32 mouse cellular contexts compared by ENCODE assay signal in the genomic region with DNA sequence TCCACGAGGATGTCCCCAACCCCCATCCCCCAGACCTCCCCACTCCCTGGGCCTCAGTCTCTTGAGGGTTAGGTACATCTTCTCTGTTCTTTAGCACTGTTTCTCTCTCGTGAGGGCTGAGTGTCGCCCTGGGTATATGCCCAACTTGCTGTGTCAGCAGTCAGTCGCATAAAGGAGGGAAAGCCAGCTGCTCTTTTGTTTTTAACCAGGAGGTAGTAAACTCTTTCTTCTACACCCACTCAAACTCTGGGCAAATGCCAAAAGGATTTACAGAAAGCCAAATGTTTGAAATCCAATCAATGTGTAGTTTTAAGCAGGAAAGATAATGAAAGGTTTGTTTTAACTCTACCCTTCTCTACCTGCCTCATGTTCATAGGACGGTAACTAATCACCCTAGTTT. TPM values are rescaled to one million over a fixed set of nuclear protein-coding genes. Genes with fewer than 3 reads are reported as not detected.
DNase-seq lines count a peak whose midpoint lies in the region; ATAC-seq and TF ChIP-seq lines count a peak whose summit lies in the region.
"Had no signal": no experiment of that assay in that cellular context is flagged by ENCODE, and none has a peak within 500 bp of the region (broad histone marks: within the 10 kb centered on the region; RNA-seq: fewer than 3 reads in every experiment).

No protein-coding gene starts in this region.

- no peak overlapping the region for H3ac ChIP-seq in myocyte (ENCODE audit: control insufficient read depth, insufficient read length)

- peak; percentile 56 for DNase-seq in embryonic facial prominence, embryonic 14.5 days (ENCODE audit: low spot score)
- DNase-seq in embryonic facial prominence, embryonic 10.5 days (ENCODE audit: low spot score), result no peak
- DNase-seq in hindbrain, postnatal 0 days (ENCODE audit: low spot score), result peak; percentile 3
- peak; percentile 48 for DNase-seq in Muller cell, postnatal 12 days (ENCODE audit: inconsistent ontology term)
- no peak for DNase-seq in frontal cortex, adult 2 months (ENCODE audit: extremely low spot score in 1 of 2, low spot score in 1 of 2)
- no peak for DNase-seq in frontal cortex, postnatal 25 days (ENCODE audit: low spot score in 2 of 2)
- DNase-seq: adrenal gland, postnatal 10 days; adrenal gland, postnatal 36 days; cerebellum, adult 11-12 months; cerebellum, adult 8-10 months; cerebellum, postnatal 10 days; cerebellum, postnatal 36 days; embryo, embryonic 11 days; forebrain, postnatal 0 days; gastrocnemius, postnatal 10 days; gastrocnemius, postnatal 36 days; heart, postnatal 10 days; heart, postnatal 36 days; kidney, adult 2 months had no signal

- H3K79me2 ChIP-seq in myocyte (ENCODE audit: control insufficient read depth, insufficient read depth), result peaks cover 27% of the 10 kb centered on the region

- peaks cover 22% of the 10 kb centered on the region for H3K36me3 ChIP-seq in embryonic facial prominence, embryonic 14.5 days (ENCODE audit: control insufficient read depth, insufficient read depth, low read length)
- peaks cover 5% of the 10 kb centered on the region for H3K36me3 ChIP-seq in embryonic facial prominence, embryonic 10.5 days (replicated peaks)
- H3K36me3 ChIP-seq in hindbrain, postnatal 0 days (ENCODE audit: insufficient read depth, low read length), result 0 out of 2 replicates have a peak, but pooled peaks cover 1% of the 10 kb centered on the region
- H3K36me3 ChIP-seq in hindbrain, embryonic 12.5 days, result peaks cover 2% of the 10 kb centered on the region; the same call in 1 of the 2 replicates
- peaks cover 5% of the 10 kb centered on the region for H3K36me3 ChIP-seq in myocyte (ENCODE audit: control insufficient read depth, insufficient read depth)

- H3K9me3 ChIP-seq in embryonic facial prominence, embryonic 14.5 days (ENCODE audit: control insufficient read depth, low read length), result no peaks in the 10 kb centered on the region
- H3K9me3 ChIP-seq in embryonic facial prominence, embryonic 10.5 days, result no peaks in the 10 kb centered on the region
- H3K9me3 ChIP-seq in hindbrain, postnatal 0 days (ENCODE audit: low read length), result no peaks in the 10 kb centered on the region
- H3K9me3 ChIP-seq in hindbrain, embryonic 12.5 days (replicated peaks), result no peaks in the 10 kb centered on the region
- H3K9me3 ChIP-seq: embryonic facial prominence, embryonic 15.5 days; forebrain, embryonic 13.5 days; heart, embryonic 12.5 days; heart, embryonic 15.5 days; hindbrain, embryonic 10.5 days had no signal

- H3K27me3 ChIP-seq in embryonic facial prominence, embryonic 14.5 days (replicated peaks; ENCODE audit: control insufficient read depth, insufficient read depth, low read length), result no peaks in the 10 kb centered on the region
- no peaks in the 10 kb centered on the region for H3K27me3 ChIP-seq in embryonic facial prominence, embryonic 10.5 days (replicated peaks; ENCODE audit: low read depth, poor library complexity, severe bottlenecking)
- H3K27me3 ChIP-seq in hindbrain, postnatal 0 days (ENCODE audit: insufficient read depth, low read length), result no peaks in the 10 kb centered on the region
- no peaks in the 10 kb centered on the region for H3K27me3 ChIP-seq in hindbrain, embryonic 12.5 days
- H3K27me3 ChIP-seq in myocyte (ENCODE audit: control insufficient read depth, insufficient read depth, insufficient read length), result no peaks in the 10 kb centered on the region
- H3K27me3 ChIP-seq: embryonic facial prominence, embryonic 15.5 days; forebrain, embryonic 13.5 days; heart, embryonic 12.5 days; heart, embryonic 15.5 days had no signal

- no peak overlapping the region for H3K4me3 ChIP-seq in embryonic facial prominence, embryonic 14.5 days (ENCODE audit: low read depth, low read length)
- no peak overlapping the region for H3K4me3 ChIP-seq in embryonic facial prominence, embryonic 10.5 days
- no peak overlapping the region for H3K4me3 ChIP-seq in hindbrain, postnatal 0 days (ENCODE audit: low read length)
- no peak overlapping the region for H3K4me3 ChIP-seq in hindbrain, embryonic 12.5 days
- H3K4me3 ChIP-seq in myocyte, result no peak overlapping the region
- H3K4me3 ChIP-seq: embryonic facial prominence, embryonic 15.5 days; forebrain, embryonic 13.5 days; heart, embryonic 12.5 days; heart, embryonic 15.5 days; hindbrain, embryonic 10.5 days had no signal

- no peak overlapping the region for H3K9ac ChIP-seq in embryonic facial prominence, embryonic 14.5 days (ENCODE audit: low read depth, low read length)
- no peak overlapping the region for H3K9ac ChIP-seq in hindbrain, postnatal 0 days (replicated peaks; ENCODE audit: low read length)
- no peak overlapping the region for H3K9ac ChIP-seq in hindbrain, embryonic 12.5 days
- H3K9ac ChIP-seq: embryonic facial prominence, embryonic 15.5 days; forebrain, embryonic 13.5 days; forebrain, postnatal 0 days; heart, embryonic 12.5 days; heart, embryonic 15.5 days; hindbrain, embryonic 14.5 days had no signal

- no peak for ATAC-seq in embryonic facial prominence, embryonic 14.5 days (ENCODE audit: low read depth)
- no peak for ATAC-seq in hindbrain, postnatal 0 days
- ATAC-seq in hindbrain, embryonic 12.5 days (ENCODE audit: low FRiP score), result no peak
- ATAC-seq: activated CD4-positive, CD25-positive, alpha-beta regulatory T cell, adult 4 months; forebrain, embryonic 13.5 days; forebrain, postnatal 0 days; intestine, postnatal 0 days had no signal

- WGBS in embryonic facial prominence, embryonic 14.5 days, result 46% methylated on average over 5 of the region's 5 CpGs
- WGBS in embryonic facial prominence, embryonic 10.5 days, result 64% methylated on average over 5 of the region's 5 CpGs
- WGBS in hindbrain, postnatal 0 days, result 39% methylated on average over 5 of the region's 5 CpGs
- 58% methylated on average over 5 of the region's 5 CpGs for WGBS in hindbrain, embryonic 12.5 days

- TF ChIP-seq CTCF in hindbrain, postnatal 0 days (IDR thresholded peaks at IDR 0.05; ENCODE audit: low read depth), result no peak

- TF ChIP-seq POLR2A in myocyte (IDR thresholded peaks at IDR 0.05; ENCODE audit: insufficient read length, low read depth), result no peak

- H3K27ac ChIP-seq in embryonic facial prominence, embryonic 14.5 days (replicated peaks; ENCODE audit: low read depth, low read length), result no peak overlapping the region; the same call in 1 of the 2 replicates
- H3K27ac ChIP-seq in embryonic facial prominence, embryonic 10.5 days (replicated peaks), result no peak overlapping the region
- no peak overlapping the region for H3K27ac ChIP-seq in hindbrain, postnatal 0 days
- no peak overlapping the region for H3K27ac ChIP-seq in hindbrain, embryonic 12.5 days
- H3K27ac ChIP-seq: embryonic facial prominence, embryonic 15.5 days; forebrain, embryonic 13.5 days; heart, embryonic 15.5 days; hindbrain, embryonic 10.5 days; hindbrain, embryonic 14.5 days had no signal

- H3K4me2 ChIP-seq in embryonic facial prominence, embryonic 14.5 days (ENCODE audit: low read depth, low read length), result no peak overlapping the region
- no peak overlapping the region for H3K4me2 ChIP-seq in hindbrain, postnatal 0 days (ENCODE audit: low read depth, low read length)
- no peak overlapping the region for H3K4me2 ChIP-seq in hindbrain, embryonic 12.5 days (replicated peaks)
- H3K4me2 ChIP-seq in myocyte (ENCODE audit: low read depth), result peak overlapping the region; percentile 15
- H3K4me2 ChIP-seq: embryonic facial prominence, embryonic 15.5 days; forebrain, embryonic 13.5 days; heart, embryonic 12.5 days; heart, embryonic 15.5 days; hindbrain, embryonic 14.5 days had no signal

- no peaks in the 10 kb centered on the region for H3K4me1 ChIP-seq in embryonic facial prominence, embryonic 14.5 days (ENCODE audit: control insufficient read depth, insufficient read depth, low read length)
- no peaks in the 10 kb centered on the region for H3K4me1 ChIP-seq in embryonic facial prominence, embryonic 10.5 days
- H3K4me1 ChIP-seq in hindbrain, postnatal 0 days (ENCODE audit: insufficient read depth, low read length), result no peaks in the 10 kb centered on the region
- no peaks in the 10 kb centered on the region for H3K4me1 ChIP-seq in hindbrain, embryonic 12.5 days
- H3K4me1 ChIP-seq: embryonic facial prominence, embryonic 15.5 days; heart, embryonic 12.5 days; heart, embryonic 15.5 days; hindbrain, embryonic 10.5 days had no signal

TF ChIP-seq in myocyte, 11 proteins besides CTCF, POLR2A, EP300 and RAD21 (continues in another document):
- no peak for TF ChIP-seq SRF (IDR thresholded peaks at IDR 0.05; ENCODE audit: control insufficient read depth, insufficient read length, low read depth)
- no peak for TF ChIP-seq TCF3 (IDR thresholded peaks at IDR 0.05; ENCODE audit: insufficient read length, low read depth)

RNA-seq across cellular contexts. Expression of a gene that starts 24.7 kb away (rescaled TPM):
- polyA plus RNA-seq in embryonic facial prominence, embryonic 14.5 days (2014; fragmentation: Nextera tagmentation; extraction: Ambion mirVana), result 57.3 and 60.4 TPM in 2 replicates
- 42.8 and 46.7 TPM in 2 replicates for polyA plus RNA-seq in embryonic facial prominence, embryonic 10.5 days (2016; fragmentation: Nextera tagmentation; extraction: Ambion mirVana)
- 56.4 and 63.7 TPM in 2 replicates for total RNA-seq in hindbrain, postnatal 0 days (2014; rRNA removed)
- 51.2 and 52.0 TPM in 2 replicates for polyA plus RNA-seq in hindbrain, postnatal 0 days (2015; fragmentation: Nextera tagmentation; extraction: Ambion mirVana)
- 76.1 and 80.5 TPM in 2 replicates for polyA plus RNA-seq in hindbrain, embryonic 12.5 days (2016; fragmentation: Nextera tagmentation; extraction: Ambion mirVana)
- polyA plus RNA-seq in myocyte (2012; fragmentation: generic; extraction: Trizol), result 61.8 TPM
- 67.0 and 69.7 TPM in 2 replicates for polyA plus RNA-seq in frontal cortex, adult 2 months (2012; rRNA removed)

RNA-seq across cellular contexts. Expression of a gene that starts 28.9 kb away (rescaled TPM):
- polyA plus RNA-seq in embryonic facial prominence, embryonic 14.5 days (2014; fragmentation: Nextera tagmentation; extraction: Ambion mirVana), result 10.5 and 13.1 TPM in 2 replicates
- polyA plus RNA-seq in embryonic facial prominence, embryonic 10.5 days (2016; fragmentation: Nextera tagmentation; extraction: Ambion mirVana), result 0.36 and 0.71 TPM in 2 replicates
- total RNA-seq in hindbrain, postnatal 0 days (2014; rRNA removed), result 0.21 and 1.7 TPM in 2 replicates
- polyA plus RNA-seq in hindbrain, postnatal 0 days (2015; fragmentation: Nextera tagmentation; extraction: Ambion mirVana), result 0.16 TPM in 1 of 2 replicates, not detected in the other
- polyA plus RNA-seq in hindbrain, embryonic 12.5 days (2016; fragmentation: Nextera tagmentation; extraction: Ambion mirVana), result 0.90 and 3.5 TPM in 2 replicates
- 9.3 TPM for polyA plus RNA-seq in myocyte (2012; fragmentation: generic; extraction: Trizol)
- polyA plus RNA-seq in frontal cortex, adult 2 months (2012; rRNA removed), result 0.16 and 0.21 TPM in 2 replicates
- total RNA-seq: forebrain, postnatal 0 days; granulocyte monocyte progenitor cell, adult 5-6 weeks had no signal
- polyA plus RNA-seq: activated CD4-positive, CD25-positive, alpha-beta regulatory T cell, adult 4 months; forebrain, embryonic 13.5 days; hindbrain, embryonic 10.5 days; hindbrain, embryonic 14.5 days; intestine, embryonic 14.5 days; intestine, postnatal 0 days had no signal

RNA-seq across cellular contexts. Expression of a gene that starts 45.3 kb away (rescaled TPM):
- polyA plus RNA-seq in embryonic facial prominence, embryonic 14.5 days (2014; fragmentation: Nextera tagmentation; extraction: Ambion mirVana), result 1.1 and 1.4 TPM in 2 replicates
- 0.10 TPM in 1 of 2 replicates, not detected in the other for polyA plus RNA-seq in embryonic facial prominence, embryonic 10.5 days (2016; fragmentation: Nextera tagmentation; extraction: Ambion mirVana)
- not detected in 2 replicates for total RNA-seq in hindbrain, postnatal 0 days (2014; rRNA removed)
- polyA plus RNA-seq in hindbrain, postnatal 0 days (2015; fragmentation: Nextera tagmentation; extraction: Ambion mirVana), result not detected in 2 replicates
- 0.23 TPM in 1 of 2 replicates, not detected in the other for polyA plus RNA-seq in hindbrain, embryonic 12.5 days (2016; fragmentation: Nextera tagmentation; extraction: Ambion mirVana)
- polyA plus RNA-seq in myocyte (2012; fragmentation: generic; extraction: Trizol), result 0.50 TPM
- polyA plus RNA-seq in frontal cortex, adult 2 months (2012; rRNA removed), result not detected in 2 replicates
- total RNA-seq: forebrain, postnatal 0 days; gastrocnemius, postnatal 10 days; gastrocnemius, postnatal 36 days; granulocyte monocyte progenitor cell, adult 5-6 weeks had no signal
- polyA plus RNA-seq: activated CD4-positive, CD25-positive, alpha-beta regulatory T cell, adult 4 months; cortical plate, adult 2 months; forebrain, embryonic 13.5 days; heart, embryonic 12.5 days; heart, embryonic 15.5 days; hindbrain, embryonic 10.5 days; hindbrain, embryonic 14.5 days; intestine, embryonic 14.5 days; intestine, postnatal 0 days had no signal

Comparison
In these comparisons a context has a peak if more than half of its experiments do, and no peak if none do; other contexts are left out.
1. DNase-seq: peak in embryonic facial prominence, embryonic 14.5 days (single experiment), hindbrain, postnatal 0 days (single experiment) and Muller cell, postnatal 12 days (single experiment); none in embryonic facial prominence, embryonic 10.5 days (single experiment), frontal cortex, adult 2 months (0 of 2) and frontal cortex, postnatal 25 days (0 of 2).